Mouse (Mus musculus) R1 (cell line): ENCODE results near the gene Bub3.

Source experiments
- DNase-seq: peaks from one replicate; pipeline ENCODE4 v3.0.0-alpha.2; 2018; ENCODE audit warnings: low read depth, low spot score

Gene Bub3

DNA sequence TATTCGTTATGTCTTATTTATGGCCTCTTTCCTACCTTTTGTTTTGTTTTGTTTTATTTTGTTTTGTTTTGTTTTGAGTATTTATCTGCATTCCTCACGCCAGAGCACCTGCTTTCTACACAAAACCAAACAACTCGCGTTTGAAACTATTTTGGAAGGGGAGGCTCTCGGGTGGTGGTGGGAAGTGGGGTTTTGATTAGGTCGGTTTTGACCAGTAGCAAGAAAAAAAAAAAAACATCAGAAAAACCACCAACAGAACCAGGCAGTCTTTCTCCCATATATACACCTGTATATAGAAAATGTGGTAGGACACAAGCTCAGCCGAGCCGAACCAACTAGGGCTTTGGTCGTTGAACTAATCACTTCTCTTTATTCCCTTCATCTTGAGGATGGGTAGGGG, 3.9 kb upstream of the Bub3 start:
- no peak for DNase-seq

GRCm38 (mm10) chr7:131556541-131557271, 3.3 kb upstream of the Bub3 start:
- peak; percentile 82 for DNase-seq

GRCm38 (mm10) chr7:131557751-131558150, 2.3 kb upstream of the Bub3 start:
- DNase-seq: no peak

GRCm38 (mm10) chr7:131560697-131561042, 648 bp downstream of the Bub3 start:
- no peak for DNase-seq

GRCm38 (mm10) chr7:131575246-131575645, 15.2 kb downstream of the Bub3 start:
- DNase-seq: peak; percentile 20

DNA sequence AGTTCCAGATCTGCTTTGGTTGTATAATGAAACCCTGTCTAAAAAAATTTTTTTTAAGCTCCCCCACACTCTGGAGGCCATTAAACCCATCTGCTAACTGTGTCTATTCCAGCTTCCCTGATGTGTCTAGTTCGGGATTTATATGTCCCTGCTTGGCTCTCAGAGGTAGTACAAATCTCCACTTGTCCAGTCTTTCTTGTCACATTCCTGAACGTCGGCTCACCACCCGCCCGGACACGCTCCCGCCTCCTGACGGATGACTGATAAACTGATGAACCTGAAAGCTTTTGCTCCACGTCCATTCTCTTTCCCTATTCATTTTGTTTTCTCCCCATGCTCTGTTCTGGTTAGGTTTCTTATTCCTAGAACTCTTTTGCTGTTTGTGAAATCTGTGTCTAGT, 22.2 kb downstream of the Bub3 start:
- no peak for DNase-seq

DNA sequence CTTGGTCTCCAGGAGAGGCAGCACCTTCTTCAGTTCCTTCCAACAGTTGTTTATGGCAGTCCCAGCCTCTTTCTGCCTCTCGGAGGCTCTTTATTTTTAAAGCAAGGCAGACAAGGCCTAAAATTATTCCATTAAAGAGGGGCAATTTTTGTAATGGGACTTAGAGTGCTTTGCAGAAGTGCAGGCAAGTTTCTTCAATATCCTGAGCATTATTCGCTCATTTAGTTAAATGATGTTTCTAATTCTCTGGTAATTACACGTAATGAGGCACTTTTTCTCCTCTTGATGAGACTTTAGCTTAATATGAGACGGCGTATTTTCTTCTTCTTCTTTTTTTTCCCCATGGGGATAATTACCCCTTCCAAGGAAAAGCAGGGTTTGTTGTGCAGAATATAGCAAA, 25.5 kb downstream of the Bub3 start:
- no peak for DNase-seq

- no peak for DNase-seq
Observed at GRCm38 (mm10) chr7:131597779-131598482, 37.9 kb downstream of the Bub3 start.

GRCm38 (mm10) chr7:131598483-131598824, 38.4 kb downstream of the Bub3 start:
- peak; percentile 41 for DNase-seq

DNA sequence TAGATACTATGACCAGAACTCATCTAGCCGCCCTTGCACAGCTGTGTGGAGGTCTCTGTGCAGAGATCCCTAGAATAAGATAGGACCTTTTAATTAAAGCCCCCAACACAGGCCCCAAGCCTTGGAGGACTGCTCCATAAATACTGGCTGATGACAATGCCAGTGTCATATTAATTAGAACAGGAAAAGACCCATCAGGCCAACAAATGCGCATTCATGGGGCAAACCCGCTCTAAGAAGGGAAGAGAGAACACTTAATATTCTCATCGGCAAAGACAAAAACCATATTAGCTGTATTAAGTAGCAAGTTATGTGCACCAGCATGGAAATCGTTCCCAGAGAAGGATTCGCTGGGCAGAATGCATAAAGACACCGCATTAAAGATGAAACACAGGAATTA, 42.1 kb downstream of the Bub3 start:
- DNase-seq: no peak

GRCm38 (mm10) chr7:131603186-131603585, 43.2 kb downstream of the Bub3 start:
- DNase-seq: peak; percentile 18

DNA sequence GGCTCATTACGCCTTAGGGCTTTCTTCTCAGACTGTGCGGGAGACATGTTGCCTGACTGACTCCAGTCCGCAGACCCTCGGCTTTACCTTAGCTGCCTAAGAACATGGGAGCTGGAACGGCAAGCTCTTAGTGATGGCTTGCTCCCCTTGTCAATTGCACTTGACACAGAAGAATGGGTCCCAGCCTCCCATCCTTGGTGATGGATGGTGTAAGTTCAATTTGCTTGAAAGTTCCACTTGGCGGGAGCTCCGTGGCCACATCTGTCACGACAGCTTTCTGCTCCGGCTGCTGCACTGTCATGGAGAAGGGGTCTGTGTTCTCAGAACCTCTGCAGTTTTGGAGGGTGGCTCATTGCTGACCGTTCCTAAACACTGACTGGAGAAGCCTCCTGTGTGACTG, 44.9 kb downstream of the Bub3 start:
- no peak for DNase-seq

DNA sequence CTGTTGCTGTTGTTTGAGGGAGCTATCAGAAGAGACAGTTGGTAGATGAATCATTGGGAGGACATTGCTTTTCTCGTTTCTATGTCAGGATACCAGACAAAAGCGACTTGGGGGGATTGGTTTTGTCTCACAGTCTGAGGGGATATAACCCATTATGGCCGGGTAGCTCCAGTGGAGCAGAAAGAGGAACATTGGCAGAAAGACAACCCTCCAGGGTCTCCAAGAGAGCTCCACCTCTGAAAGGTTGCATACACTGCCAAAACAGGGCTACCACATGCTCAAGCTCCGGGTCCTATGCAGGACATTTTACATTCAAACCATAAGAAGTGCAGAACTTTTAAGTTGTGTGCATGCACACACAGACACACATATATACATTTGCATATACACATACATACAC, 45.5 kb downstream of the Bub3 start:
- DNase-seq: no peak

- no peak for DNase-seq
Observed at GRCm38 (mm10) chr7:131608049-131608448, 48.0 kb downstream of the Bub3 start.

- peak; percentile 47 for DNase-seq
Observed at GRCm38 (mm10) chr7:131609677-131610076, 49.7 kb downstream of the Bub3 start.
